7 mouse cellular contexts compared by ENCODE assay signal in the genomic region with DNA sequence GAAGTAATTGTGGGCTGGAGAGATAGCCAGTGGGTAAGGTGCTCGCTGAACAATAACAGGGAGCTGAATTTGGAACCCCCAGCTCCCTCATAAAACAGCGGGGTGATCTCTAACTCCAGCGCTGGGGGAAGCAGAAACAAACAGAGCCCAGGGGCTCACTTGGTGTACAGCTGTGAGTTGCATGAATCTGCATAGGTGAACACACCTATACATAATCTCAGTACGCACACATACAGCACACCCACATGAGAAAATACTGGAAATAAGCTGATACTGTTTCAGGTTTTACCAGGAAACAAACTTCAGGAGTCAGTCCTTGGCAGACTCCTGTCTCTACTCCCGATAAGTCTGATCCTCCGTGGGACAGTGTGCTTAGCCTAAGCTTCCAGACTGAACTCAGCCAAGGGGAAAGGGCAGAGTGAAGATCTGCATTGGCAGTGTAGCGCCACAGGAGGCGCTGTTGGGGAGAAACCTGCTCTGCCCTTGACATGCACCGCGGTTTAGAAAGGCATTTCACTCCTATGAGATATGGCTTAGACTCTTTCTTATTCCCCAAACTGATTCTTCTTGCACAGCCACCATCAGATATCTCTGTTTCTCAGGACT. TPM values are rescaled to one million over a fixed set of nuclear protein-coding genes. Genes with fewer than 3 reads are reported as not detected.
DNase-seq lines count a peak whose midpoint lies in the region; ATAC-seq lines count a peak whose summit lies in the region.

No protein-coding gene starts in this region.

- no peak overlapping the region for H3K27ac ChIP-seq in intestine, embryonic 15.5 days

- H3K27me3 ChIP-seq in intestine, embryonic 15.5 days (replicated peaks), result no peaks in the 10 kb centered on the region

- H3K4me2 ChIP-seq in intestine, embryonic 15.5 days (replicated peaks), result 0 out of 2 replicates have a peak overlapping the region, but pooled peaks have one; percentile 24

- peak; percentile 13 to 20 for DNase-seq in layer of hippocampus, postnatal 10 days (ENCODE audit: low spot score in 2 of 2)
- no peak for DNase-seq in layer of hippocampus, adult 11-12 months (ENCODE audit: low spot score)
- peak; percentile 82 for DNase-seq in embryo, embryonic 10 days (ENCODE audit: low spot score)
- peak; percentile 34 for DNase-seq in lung, postnatal 10 days
- DNase-seq in spleen, postnatal 10 days (ENCODE audit: low spot score in 2 of 2), result no peak

- no peak overlapping the region for H3K9ac ChIP-seq in intestine, embryonic 15.5 days

- H3K4me1 ChIP-seq in intestine, embryonic 15.5 days (replicated peaks), result no peaks in the 10 kb centered on the region

- WGBS in intestine, embryonic 15.5 days, result 32% methylated on average over 10 of the region's 10 CpGs

- ATAC-seq in intestine, embryonic 15.5 days, result peak; percentile 71; the same call in 1 of the 2 replicates
- ATAC-seq in cerebellum, adult (ENCODE audit: insufficient number of reproducible peaks, low FRiP score, low TSS enrichment), result no peak

- H3K36me3 ChIP-seq in intestine, embryonic 15.5 days, result no peaks in the 10 kb centered on the region

- no peaks in the 10 kb centered on the region for H3K9me3 ChIP-seq in intestine, embryonic 15.5 days

- H3K4me3 ChIP-seq in intestine, embryonic 15.5 days (replicated peaks), result no peak overlapping the region

RNA-seq across cellular contexts. Expression of gene Lhx8, which starts 34.2 kb away (rescaled TPM):
- not detected for total RNA-seq in layer of hippocampus, postnatal 10 days (2021)
- polyA plus RNA-seq in intestine, embryonic 15.5 days (2015; fragmentation: Nextera tagmentation; extraction: Ambion mirVana), result 0.13 and 0.19 TPM in 2 replicates

Comparison
In these comparisons a context has a peak if more than half of its experiments do, and no peak if none do; other contexts are left out.
1. DNase-seq: peak in layer of hippocampus, postnatal 10 days (2 of 2), embryo, embryonic 10 days (single experiment) and lung, postnatal 10 days (single experiment); none in layer of hippocampus, adult 11-12 months (single experiment) and spleen, postnatal 10 days (0 of 2).